Mouse (Mus musculus) testis, postnatal 10 days (tissue): ENCODE data around the gene Spaca7.
"Not testable (repeated sequence)": the region's sequence is repeated elsewhere in the genome, so short reads cannot be mapped to it uniquely, and the experiment has no call there.

Experiments
- DNase-seq: peaks from one replicate; pipeline ENCODE4 v3.0.0; 2021; ENCODE audit warnings: low spot score

Spaca7 gene

GRCm38 (mm10) chr8:12609752-12610449 lies 37.1 kb downstream of the Spaca7 start:
- DNase-seq: no peak

GRCm38 (mm10) chr8:12613201-12613600 lies 40.4 kb downstream of the Spaca7 start:
- DNase-seq: no peak

GRCm38 (mm10) chr8:12617369-12617768 lies 44.5 kb downstream of the Spaca7 start:
- DNase-seq: not testable (repeated sequence)

- DNase-seq: no peak
These were observed 48.9 kb downstream of the Spaca7 start for GRCm38 (mm10) chr8:12621550-12622222.

- no peak for DNase-seq
These were observed 53.1 kb downstream of the Spaca7 start for GRCm38 (mm10) chr8:12625890-12626289.

- DNase-seq: peak; percentile 66
These were observed 56.2 kb downstream of the Spaca7 start for GRCm38 (mm10) chr8:12629079-12629478.

- DNase-seq: no peak
These were observed 62.5 kb downstream of the Spaca7 start for GRCm38 (mm10) chr8:12635366-12635765.

GRCm38 (mm10) chr8:12638446-12638845 lies 65.6 kb downstream of the Spaca7 start:
- DNase-seq: no peak

- peak; percentile 50 for DNase-seq
These were observed 68.7 kb downstream of the Spaca7 start for GRCm38 (mm10) chr8:12641527-12641926.

- no peak for DNase-seq
These were observed 71.5 kb downstream of the Spaca7 start for GRCm38 (mm10) chr8:12644341-12644740.

GRCm38 (mm10) chr8:12644894-12645293 lies 72.1 kb downstream of the Spaca7 start:
- no peak for DNase-seq

- DNase-seq: no peak
These were observed 73.7 kb downstream of the Spaca7 start for GRCm38 (mm10) chr8:12646536-12646935.

- no peak for DNase-seq
These were observed 76.1 kb downstream of the Spaca7 start for GRCm38 (mm10) chr8:12648951-12649350.
